Mouse (Mus musculus): ENCODE results near the gene Nod2. TPM values are rescaled to one million over a fixed set of nuclear protein-coding genes. Genes with fewer than 3 reads are reported as not detected.

Nod2 gene
- total RNA-seq, 1 experiment from 2014 or later: 0.61 TPM

Other genes starting within 250 kb of the Nod2 start
- gene Nkd1, start 126.0 kb upstream of the Nod2 start, total RNA-seq (2021): 44.0 and 44.8 TPM in 2 replicates
- 0.95 and 1.3 TPM in 2 replicates for gene Snx20, start 11.2 kb upstream of the Nod2 start, total RNA-seq (2021)
- gene Cyld, start 49.7 kb downstream of the Nod2 start, total RNA-seq (2021): 58.5 and 66.5 TPM in 2 replicates

All from adrenal gland, postnatal 25 days (tissue).